Mouse (Mus musculus) gastrocnemius, postnatal 25 days (tissue): ENCODE data around the gene Galnt17. TPM values are rescaled to one million over a fixed set of nuclear protein-coding genes. Genes with fewer than 3 reads are reported as not detected.

Experiments
- DNase-seq: peaks from one replicate; pipeline ENCODE4 v3.0.0; 2022
- long read RNA-seq, 2 experiments: library from polyadenylated mRNA; stranded (forward); transcript quantifications; one replicate each; pipeline ENCODE4 v2.0.0; 2021
- total RNA-seq, 2 experiments: library from RNA; stranded (reverse); gene quantifications; 1 replicate in 1 of 2; 2 replicates in 1 of 2; pipeline ENCODE4 v1.2.3; 2021

Gene Galnt17
- 1 to 10 TPM; 4.4 to 8.6 TPM for total RNA-seq
- long read RNA-seq, experiment 1, partial matches to known transcripts = 0 of 4 reads
- long read RNA-seq, experiment 1, other reads (novel, unspliced or antisense) = 4 of 4 reads
- long read RNA-seq, experiment 2, partial matches to known transcripts = 0 of 3 reads
- long read RNA-seq, experiment 2, other reads (novel, unspliced or antisense) = 3 of 3 reads

DNA sequence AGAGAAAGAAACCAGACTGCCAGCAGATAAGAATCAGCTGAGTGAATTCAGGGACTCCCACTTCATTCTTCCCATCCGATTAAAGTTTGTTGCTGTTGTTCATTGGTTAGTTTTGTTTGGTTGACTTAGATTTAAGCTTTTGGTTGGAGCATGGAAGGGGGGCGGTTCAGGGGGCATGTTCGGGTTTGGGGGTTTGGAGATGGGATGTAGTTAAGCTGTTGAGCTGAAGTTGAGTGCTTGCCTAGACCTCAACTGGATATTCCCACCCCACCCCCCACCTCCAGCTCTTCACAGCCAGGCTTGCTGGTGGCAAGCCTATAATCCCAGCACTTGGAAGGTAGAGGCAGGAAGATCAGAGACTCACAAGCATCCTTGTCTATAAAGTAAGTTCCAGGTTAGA, at the start of gene Galnt17:
Galnt17 (minus strand) TSS at position 101 of the 400 bp plus-strand sequence.
- DNase-seq = no peak

DNA sequence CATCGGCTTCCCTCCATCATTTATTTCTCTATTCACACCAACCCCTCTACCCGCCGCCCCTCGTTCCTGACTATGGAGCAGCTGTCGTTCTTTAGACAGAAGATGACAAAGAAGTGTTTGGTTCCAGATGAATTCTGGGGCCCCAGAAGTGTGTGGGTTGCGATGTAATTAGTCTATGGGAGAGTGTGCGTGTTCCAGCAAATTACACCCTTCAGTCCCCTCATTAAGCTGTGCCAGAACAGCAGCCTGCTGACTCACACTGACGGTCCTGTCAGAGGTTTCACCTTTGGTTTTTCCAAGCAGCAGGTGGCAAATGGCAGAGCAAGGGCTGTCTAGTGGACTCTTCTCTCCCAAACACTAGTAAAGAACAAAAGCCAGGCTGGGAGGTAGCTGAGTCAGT, 26.2 kb upstream of the Galnt17 start:
- DNase-seq = no peak

- DNase-seq = no peak
Measured at GRCm38 (mm10) chr5:131321286-131321685, 13.0 kb upstream of the Galnt17 start.

DNA sequence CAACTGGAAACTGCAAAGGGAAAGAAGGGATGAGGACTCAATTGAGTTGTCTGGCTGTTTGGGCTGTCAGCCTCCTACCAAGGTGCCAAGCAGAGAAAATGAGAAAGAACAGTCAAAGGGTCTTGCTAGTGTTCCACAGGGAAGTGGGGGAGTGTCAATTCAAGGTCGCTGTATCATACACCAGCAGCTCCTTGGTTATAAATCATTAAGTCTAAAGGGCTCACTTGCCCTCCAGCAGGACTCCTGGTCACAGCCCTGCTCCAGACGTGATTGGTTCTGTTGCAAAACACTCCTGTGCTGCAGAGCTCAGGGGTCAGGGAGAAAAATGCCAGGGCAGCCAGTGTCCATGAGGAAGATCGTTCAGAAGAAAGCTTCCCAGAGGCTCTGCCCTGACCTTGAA, 11.3 kb upstream of the Galnt17 start:
- DNase-seq = no peak

GRCm38 (mm10) chr5:131319141-131319540, 10.8 kb upstream of the Galnt17 start:
- no peak for DNase-seq

DNA sequence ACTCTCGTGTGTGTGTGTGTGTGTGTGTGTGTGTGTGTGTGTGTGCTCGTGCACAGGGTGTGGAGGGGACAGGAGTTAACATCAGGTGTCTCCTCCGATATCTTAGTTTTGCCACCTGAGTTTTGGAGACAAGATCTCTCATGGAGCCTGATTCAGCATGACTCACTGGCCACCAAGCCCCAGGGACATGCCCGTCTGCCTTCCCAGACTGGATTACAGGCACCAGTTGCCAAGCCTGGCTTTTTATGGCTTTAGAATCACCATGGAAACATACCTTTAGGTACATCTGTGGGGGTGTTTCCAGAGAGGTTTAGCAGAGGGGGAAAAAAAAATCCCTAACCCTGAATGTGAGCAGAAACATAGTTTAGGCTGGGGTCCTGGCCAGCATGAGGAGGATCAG, 6.7 kb upstream of the Galnt17 start:
- no peak for DNase-seq

DNA sequence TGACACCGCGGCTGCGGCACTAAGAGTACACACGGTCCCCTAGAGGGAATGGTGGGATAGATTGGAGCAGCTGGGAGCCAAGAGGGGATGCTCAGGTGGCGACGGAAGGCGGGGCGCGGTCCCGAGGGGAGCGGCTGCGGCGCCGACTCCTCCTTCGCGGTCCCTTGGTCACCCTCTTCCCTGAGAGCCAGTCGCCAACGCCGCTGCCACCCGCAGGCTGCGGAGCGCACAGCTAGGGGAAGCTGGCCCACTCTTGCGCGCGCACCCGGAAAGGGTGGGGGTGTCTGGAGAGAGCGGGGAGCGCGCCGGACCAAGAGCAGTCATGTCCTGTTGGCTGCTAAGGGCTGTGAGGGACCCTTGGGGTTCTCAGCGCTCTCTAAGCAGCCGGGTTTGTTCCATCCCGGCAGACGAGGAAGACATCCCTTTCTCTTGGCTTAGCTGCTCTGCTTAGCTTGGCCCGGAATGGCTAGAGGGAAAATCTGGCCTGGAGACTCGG, 593 bp downstream of the Galnt17 start:
- peak; percentile 83 for DNase-seq

DNA sequence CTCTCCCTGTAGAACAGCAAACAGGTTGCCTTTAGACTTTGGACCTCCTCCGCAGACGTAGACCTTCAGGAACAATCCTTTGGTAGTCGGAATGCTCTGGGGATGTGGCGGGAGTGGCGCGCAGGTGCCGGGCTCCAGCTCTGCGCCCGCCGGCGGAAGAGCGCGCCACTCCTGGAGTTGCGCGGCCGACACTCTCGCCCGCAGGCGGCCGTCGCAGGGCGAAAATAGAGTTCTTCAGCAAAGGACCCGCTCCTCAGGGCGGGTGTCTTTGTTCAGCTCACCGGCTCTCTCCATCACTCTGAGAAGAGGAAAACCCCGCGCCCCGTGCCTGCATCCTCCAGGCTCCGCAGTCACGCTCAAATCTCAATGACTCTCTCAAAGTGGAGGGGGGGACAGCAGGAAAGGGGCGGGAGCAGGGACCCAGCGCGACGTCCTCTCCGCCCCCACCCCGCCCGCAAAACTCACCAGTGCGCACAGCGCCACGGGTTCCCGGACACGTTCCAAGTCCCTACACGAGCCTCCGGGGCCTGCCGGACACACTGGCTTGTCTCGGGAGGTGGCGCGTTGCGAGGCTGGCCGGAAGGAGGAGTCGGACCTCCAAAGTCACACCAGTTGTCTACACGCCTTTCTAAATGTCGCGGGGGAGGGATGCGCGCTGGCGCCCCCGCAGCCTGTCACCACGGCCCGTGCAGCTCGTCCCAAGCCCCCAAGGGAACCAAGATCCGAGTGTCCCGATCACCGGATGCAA, 1.2 kb downstream of the Galnt17 start:
- DNase-seq = peak; percentile 62

GRCm38 (mm10) chr5:131306321-131306907, 1.9 kb downstream of the Galnt17 start:
- DNase-seq = peak; percentile 10

GRCm38 (mm10) chr5:131305223-131305622, 3.1 kb downstream of the Galnt17 start:
- DNase-seq = no peak

GRCm38 (mm10) chr5:131301526-131301925, 6.8 kb downstream of the Galnt17 start:
- DNase-seq = no peak

- DNase-seq = no peak
Measured at GRCm38 (mm10) chr5:131293726-131294449, 14.4 kb downstream of the Galnt17 start.

- no peak for DNase-seq
Measured at GRCm38 (mm10) chr5:131287091-131287490, 21.2 kb downstream of the Galnt17 start.

- no peak for DNase-seq
Measured at GRCm38 (mm10) chr5:131286680-131287079, 21.6 kb downstream of the Galnt17 start.

GRCm38 (mm10) chr5:131280349-131280748, 27.9 kb downstream of the Galnt17 start:
- DNase-seq = no peak

GRCm38 (mm10) chr5:131279286-131279685, 29.0 kb downstream of the Galnt17 start:
- no peak for DNase-seq

DNA sequence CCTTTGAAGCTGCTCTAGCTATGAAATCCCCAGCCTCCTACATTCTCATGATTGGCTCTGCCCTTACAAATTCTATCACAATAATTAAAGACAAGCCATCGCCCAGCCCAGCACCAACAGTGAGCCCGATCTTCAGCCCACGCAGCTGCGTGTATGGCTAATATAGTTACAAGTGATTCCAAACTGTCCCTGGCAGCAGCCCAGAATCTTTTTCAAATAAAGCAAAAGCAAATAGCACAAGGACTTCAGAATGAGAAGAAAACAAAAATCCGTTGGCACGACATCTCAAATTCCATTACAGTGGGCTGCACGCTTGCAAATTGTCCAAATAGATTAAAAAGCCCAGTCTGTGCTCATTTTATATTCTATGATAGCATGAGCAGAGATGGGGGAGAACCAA, 31.1 kb downstream of the Galnt17 start:
- DNase-seq = no peak

GRCm38 (mm10) chr5:131266291-131266690, 42.0 kb downstream of the Galnt17 start:
- DNase-seq = no peak

DNA sequence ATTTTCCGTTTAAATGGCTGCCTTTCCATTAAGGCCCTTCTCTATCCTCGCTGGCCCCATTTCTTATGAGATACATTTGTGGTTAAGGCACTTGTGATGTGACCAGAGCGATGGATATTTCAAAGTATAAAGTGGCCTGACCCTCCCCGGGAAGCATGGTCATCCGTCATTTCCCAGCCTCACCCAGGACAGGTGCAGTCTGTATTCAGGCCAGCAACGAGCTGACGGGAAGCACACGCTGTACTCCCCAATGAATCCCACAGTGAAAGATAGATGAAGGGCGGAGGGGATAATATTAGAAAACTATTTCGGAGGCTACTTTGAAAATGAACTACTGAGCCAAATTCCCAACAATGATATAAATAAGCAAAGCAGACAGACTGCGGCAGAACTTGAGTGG, 44.2 kb downstream of the Galnt17 start:
- peak; percentile 63 for DNase-seq

DNA sequence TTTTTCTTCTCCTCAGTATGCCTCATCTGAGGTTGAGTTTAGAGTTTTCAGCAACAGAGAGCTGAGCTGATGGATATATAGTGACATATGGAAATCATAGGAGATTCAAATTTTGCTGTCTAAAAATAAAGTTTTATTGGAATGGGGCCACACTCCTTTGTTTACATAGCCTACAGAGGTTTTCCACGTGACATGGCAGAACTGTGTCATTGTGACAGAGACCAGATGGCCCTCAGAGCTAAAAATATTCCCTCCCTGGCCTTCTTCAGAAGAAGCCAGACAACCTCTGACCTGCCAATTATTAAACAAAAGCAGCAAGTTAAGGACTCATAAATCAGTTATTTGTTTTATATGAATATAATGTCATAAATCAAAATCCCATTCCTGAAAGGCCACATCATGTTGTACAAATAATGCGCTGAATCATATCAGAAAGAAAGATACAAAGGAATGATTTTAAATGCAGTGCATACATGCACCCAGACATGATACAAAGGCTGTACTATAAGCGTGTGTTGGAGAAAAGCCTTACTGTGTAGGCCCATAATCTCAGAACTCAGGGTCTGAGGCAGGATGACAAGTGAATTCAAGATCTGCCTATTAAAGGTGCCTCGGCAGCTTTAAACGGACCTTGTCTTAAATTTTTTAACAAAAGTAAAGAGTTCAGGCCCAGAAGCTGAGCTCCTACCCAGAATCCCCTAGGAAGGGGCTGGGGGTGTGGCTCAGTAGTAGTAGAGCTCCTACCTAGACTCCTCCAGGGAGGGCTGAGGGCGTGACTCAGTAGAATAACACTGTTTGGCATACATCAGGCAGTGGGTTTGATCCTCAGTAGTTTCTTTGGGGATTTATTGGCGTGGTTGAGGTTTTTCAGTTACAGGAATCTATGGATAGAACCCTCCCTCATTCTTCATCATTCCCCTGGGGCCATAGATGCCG, 57.3 kb downstream of the Galnt17 start:
- no peak for DNase-seq

DNA sequence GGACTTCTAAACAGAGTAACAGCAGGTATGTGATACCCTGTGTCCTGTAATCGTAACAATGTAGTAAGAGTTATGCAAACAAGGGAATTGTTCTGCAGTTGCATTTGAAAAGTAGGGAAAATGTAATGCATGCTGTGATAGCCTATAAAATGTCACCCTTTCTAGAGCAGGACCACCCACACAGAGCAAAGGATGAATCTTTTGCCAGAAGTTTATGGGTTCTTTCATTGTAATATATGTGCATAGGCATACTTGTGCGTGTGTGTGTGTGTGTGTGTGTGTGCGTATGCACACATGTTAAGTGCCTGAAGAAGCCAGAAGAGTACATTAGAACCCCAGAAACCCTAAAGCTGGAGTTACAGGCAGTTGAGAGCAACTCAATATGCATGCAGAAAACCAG, 59.9 kb downstream of the Galnt17 start:
- DNase-seq = no peak

GRCm38 (mm10) chr5:131246591-131246990, 61.7 kb downstream of the Galnt17 start:
- DNase-seq = no peak
